Mouse (Mus musculus) T-cell, adult 2 months (primary cell): Measurements from ENCODE around the gene Nedd9.
"Not testable (repeated sequence)": the region's sequence is repeated elsewhere in the genome, so short reads cannot be mapped to it uniquely, and the experiment has no call there.

ENCODE experiments used
- DNase-seq: peaks from one replicate; pipeline ENCODE4 v3.0.0; 2022; ENCODE audit warnings: low spot score

Nedd9 gene

GRCm38 (mm10) chr13:41374886-41375285 is 112.3 kb downstream of the Nedd9 start:
- DNase-seq: no peak

GRCm38 (mm10) chr13:41372555-41373460 is 114.4 kb downstream of the Nedd9 start:
- DNase-seq: peak; percentile 76

GRCm38 (mm10) chr13:41371547-41371946 is 115.6 kb downstream of the Nedd9 start:
- no peak for DNase-seq

DNA sequence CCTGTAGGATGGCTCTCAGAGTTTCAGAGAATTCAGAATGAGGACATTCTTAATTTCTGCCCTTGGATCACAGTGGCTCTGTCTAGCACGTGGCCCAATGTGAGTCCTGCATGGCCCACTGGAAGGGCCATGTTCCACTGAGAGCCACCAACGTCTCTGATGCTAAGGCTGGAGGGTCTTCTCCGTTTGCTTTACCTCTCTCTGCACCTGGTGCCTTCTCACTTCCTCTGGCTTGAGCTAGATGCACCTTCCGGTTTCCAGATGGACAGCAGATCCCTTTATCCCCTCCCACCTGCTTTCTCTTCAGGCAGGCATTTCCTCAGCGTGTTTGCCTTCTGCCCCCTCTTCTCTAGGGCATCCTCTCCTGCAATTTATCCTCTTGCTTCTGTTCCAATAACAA is 118.5 kb downstream of the Nedd9 start:
- no peak for DNase-seq

GRCm38 (mm10) chr13:41367176-41367611 is 120.0 kb downstream of the Nedd9 start:
- peak; percentile 35 for DNase-seq

GRCm38 (mm10) chr13:41366609-41367008 is 120.6 kb downstream of the Nedd9 start:
- DNase-seq: not testable (repeated sequence)

- DNase-seq: no peak
Measured at GRCm38 (mm10) chr13:41364273-41364672, 122.9 kb downstream of the Nedd9 start.

DNA sequence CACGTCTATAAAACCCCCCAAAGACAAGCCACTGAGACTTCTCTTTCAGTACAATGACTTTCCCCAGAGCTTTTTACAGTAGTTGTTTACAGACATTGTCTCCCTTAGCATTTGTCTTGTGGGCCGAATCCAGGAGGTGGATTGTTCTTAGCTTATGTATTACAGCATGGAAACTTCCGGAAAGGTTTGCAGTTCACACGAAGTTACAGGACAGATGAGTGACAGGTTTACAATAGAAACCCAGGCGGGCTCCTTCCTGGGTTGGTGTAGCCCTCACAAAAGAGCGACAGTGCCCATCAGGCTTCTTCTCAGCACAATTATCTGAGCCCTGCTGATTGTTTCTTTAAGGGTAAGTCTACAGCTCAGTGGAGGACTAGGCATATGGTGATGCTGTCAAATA is 124.3 kb downstream of the Nedd9 start:
- no peak for DNase-seq

DNA sequence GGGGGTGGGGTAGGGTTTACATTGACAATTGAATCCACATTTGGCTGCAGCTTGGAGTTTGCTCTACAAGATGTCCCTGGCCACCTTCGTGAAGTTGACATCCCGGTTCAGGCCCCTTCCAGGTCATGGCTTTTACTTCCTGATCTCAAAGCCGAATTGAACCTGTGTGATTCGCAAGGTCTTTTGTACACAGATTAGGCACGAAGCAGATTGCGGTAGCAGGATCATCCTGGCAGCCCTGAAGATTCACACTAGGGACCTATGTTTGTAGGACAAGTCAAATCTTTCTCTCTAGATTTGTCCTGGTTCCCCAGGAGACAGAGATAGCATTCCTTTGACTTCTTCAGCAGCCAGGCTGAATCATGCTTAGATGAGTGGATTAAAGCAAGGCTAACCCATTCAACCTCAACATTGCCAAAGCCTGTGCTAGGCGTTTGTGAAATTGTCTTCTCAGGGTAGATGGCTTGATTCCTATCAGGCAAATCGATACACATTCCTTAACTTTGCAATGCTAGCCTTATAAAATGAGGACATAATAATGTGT is 126.8 kb downstream of the Nedd9 start:
- no peak for DNase-seq

GRCm38 (mm10) chr13:41359330-41360215 is 127.6 kb downstream of the Nedd9 start:
- no peak for DNase-seq

DNA sequence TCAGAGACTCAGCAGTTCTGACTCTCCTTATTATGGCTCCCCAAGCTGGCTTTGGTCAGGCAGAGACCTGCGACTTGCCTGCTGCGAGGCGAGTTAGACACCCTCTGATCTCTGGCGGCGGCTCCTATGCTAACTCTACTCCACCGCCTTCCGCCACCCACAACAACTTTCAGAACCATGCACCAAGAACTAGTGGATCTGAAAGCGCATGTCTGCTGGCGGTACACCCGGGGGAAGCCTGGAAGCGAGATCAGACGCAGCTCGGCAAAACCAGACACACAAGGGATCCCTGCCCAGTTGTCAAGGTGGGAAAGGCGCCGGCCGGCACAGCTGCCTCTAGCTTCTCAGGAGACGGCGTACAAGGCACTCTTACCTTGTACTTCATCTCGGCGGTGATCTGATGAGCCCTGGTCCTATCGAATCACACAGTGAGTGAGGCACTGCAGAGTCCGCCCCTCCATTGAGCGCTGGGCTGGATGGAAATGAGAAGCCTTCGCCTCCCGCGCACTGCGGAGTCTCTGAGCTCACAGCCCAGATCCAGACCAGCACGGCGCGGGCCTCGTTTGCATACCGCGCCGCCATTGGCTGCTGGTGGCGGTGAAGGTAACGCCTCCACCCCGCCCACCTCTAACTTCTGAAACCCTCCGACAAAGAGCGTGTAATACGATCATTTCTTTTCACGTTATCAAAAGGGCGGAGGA is 128.5 kb downstream of the Nedd9 start:
- peak; percentile 93 for DNase-seq

- no peak for DNase-seq
Measured at GRCm38 (mm10) chr13:41358009-41358408, 129.2 kb downstream of the Nedd9 start.

- DNase-seq: no peak
Measured at GRCm38 (mm10) chr13:41357586-41357985, 129.6 kb downstream of the Nedd9 start.

DNA sequence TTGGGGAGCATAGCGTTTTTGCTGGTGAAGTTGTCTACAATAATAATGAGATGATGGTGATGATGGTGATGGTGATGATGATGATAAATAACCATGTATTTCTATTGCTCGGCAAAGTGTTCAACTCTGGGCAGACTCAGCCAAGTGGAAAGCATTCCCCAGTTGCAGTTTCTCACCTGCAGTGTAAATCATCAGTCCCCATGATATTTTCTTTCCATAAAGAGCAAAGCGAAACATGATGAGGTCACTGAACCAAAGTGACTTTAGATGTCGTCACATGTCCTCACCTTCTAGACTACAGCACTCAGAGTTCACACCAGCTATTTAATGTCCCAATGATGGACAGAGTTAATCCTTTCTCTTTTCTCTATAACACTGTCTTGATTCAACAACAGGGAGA is 130.0 kb downstream of the Nedd9 start:
- no peak for DNase-seq

- DNase-seq: peak; percentile 31
Measured at GRCm38 (mm10) chr13:41355552-41355951, 131.6 kb downstream of the Nedd9 start.

DNA sequence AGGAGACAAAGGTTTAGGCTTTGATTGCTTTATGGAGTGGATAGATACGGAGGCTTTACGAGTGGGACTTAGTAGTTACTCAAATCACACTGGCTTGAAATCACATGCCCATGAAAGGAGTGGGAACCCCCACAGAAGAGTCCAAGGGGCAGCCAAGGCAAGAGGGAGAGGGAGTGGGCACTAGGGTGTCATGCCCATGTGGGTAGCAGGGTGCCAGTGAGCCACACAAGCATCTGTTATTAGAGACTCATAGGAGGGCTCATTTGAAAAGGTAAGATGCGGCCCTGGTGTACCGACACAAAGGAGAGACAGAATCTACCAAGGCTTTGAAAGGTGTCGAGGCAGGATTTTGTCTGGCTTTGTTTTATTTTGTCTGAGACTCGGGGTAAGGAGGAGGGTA is 132.6 kb downstream of the Nedd9 start:
- no peak for DNase-seq

GRCm38 (mm10) chr13:41353676-41354075 is 133.5 kb downstream of the Nedd9 start:
- no peak for DNase-seq

DNA sequence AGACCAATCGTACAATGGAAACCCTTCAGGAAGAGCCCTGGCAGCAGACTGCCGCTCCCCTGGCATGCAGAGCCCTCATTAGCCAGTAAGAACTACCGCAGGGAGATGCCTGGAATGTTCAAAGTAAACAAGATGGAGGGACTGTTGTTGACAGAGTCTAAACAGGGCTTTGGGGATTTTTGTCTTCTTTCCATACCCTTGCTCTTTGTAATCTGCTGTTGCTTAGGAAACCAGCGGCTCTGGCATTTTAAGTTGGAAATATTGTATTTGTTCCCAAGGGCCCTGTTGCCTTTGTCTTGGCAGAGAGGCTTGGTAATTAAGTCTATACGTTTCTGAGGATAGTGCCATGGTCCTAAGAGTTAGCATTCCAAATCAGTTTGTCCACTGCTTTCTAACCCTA is 134.8 kb downstream of the Nedd9 start:
- DNase-seq: no peak

- no peak for DNase-seq
Measured at GRCm38 (mm10) chr13:41350589-41350988, 136.6 kb downstream of the Nedd9 start.

- DNase-seq: no peak
Measured at GRCm38 (mm10) chr13:41349770-41350169, 137.4 kb downstream of the Nedd9 start.

DNA sequence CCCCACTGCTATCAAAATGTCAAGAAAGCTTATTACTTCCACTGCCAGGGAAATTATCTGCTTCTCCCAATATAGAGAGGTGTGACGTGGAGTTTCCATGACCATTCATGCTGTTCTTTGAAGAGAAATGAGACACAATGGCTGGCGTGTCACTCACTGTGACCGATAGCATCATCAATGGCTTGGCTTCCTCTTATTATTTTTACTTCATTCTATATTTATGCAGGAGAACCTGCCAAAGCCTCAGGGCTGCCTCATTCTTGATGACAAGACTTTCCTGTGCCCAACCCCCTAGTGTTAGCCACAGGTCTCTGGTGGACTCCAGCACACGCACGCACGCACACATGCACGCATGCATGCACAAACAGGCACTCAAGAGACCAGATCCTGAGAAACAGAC is 141.4 kb downstream of the Nedd9 start:
- no peak for DNase-seq

DNA sequence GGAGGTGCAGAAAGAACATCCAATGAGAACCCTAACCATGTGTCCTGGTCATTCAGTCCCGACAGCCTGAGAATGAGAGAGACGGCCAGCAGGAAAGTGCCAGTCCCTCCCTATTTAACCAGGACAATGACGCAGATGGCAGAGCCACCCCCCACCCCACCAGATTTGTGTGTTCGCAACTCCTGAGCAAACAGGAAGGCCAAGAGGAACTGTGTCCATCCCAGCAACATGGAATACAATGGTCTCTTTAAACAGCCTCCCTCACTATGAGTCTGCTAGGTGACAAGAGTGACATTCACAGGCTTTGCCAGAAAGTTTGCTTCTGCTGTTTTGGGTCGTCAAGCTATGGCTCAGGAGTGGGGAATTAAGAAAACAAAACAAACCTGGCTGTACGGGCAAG is 141.9 kb downstream of the Nedd9 start:
- no peak for DNase-seq
